Mouse (Mus musculus) liver, embryonic 16.5 days (tissue): ENCODE measurements around the gene Cldn16. TPM values are rescaled to one million over a fixed set of nuclear protein-coding genes. Genes with fewer than 3 reads are reported as not detected.

Source experiments
- ATAC-seq: fragments of 200-750 bp; cut with Nextera tagmentation; 2 replicates; pipeline ENCODE4 v1.8.0; 2017; ENCODE audit warnings: low read depth, mild to moderate bottlenecking, moderate number of reproducible peaks, moderate library complexity
- H3K27ac ChIP-seq: fragments of 300-500 bp; sonication (generic); 2 replicates; pipeline ENCODE4 v1.5.1; 2014; ENCODE audit warnings: mild to moderate bottlenecking, low read length
- H3K27me3 ChIP-seq: fragments of 300-500 bp; sonication (generic); 2 replicates; pipeline ENCODE4 v1.6.1; 2014; ENCODE audit warnings: low read depth, low read length, mixed read lengths; ENCODE audit not compliant: control insufficient read depth, insufficient read depth
- H3K36me3 ChIP-seq: fragments of 300-500 bp; sonication (generic); 2 replicates; pipeline ENCODE4 v1.6.1; 2014; ENCODE audit warnings: mild to moderate bottlenecking; ENCODE audit not compliant: control insufficient read depth, insufficient read depth
- H3K4me1 ChIP-seq: fragments of 300-500 bp; sonication (generic); 2 replicates; pipeline ENCODE4 v1.6.1; 2014; ENCODE audit warnings: low read depth, low read length, mixed read lengths; ENCODE audit not compliant: control insufficient read depth
- H3K4me2 ChIP-seq: fragments of 300-500 bp; sonication (generic); 2 replicates; pipeline ENCODE4 v1.6.1; 2014; ENCODE audit warnings: low read depth, low read length, mixed read lengths
- H3K4me3 ChIP-seq: fragments of 300-500 bp; sonication (generic); 2 replicates; pipeline ENCODE4 v1.5.1; 2014; ENCODE audit warnings: low read depth, mild to moderate bottlenecking, low read length
- H3K9ac ChIP-seq: fragments of 300-500 bp; sonication (generic); 2 replicates; pipeline ENCODE4 v1.6.1; 2014; ENCODE audit warnings: low read depth, low read length
- H3K9me3 ChIP-seq: fragments of 300-500 bp; sonication (generic); replicated peaks from 2 replicates; pipeline ENCODE4 v1.6.1; 2016; ENCODE audit warnings: low read length; ENCODE audit not compliant: control insufficient read depth
- WGBS: fragments of 180-500 bp; shearing (Covaris S2); extraction: QIAGEN DNeasy Blood & Tissue Kit; methylation state at CpG from one replicate; pipeline ENCODE4 v1.1.7; 2014; ENCODE audit not compliant: insufficient replicate concordance; 5-methylcytosine and 5-hydroxymethylcytosine counted together
- polyA plus RNA-seq: library from polyadenylated mRNA; unstranded; fragments of >200 nt; fragmentation: Nextera tagmentation; extraction: Ambion mirVana; gene quantifications from 2 replicates; pipeline ENCODE4 v1.2.1, GENCODE M21; 2015

The Cldn16 gene
- polyA plus RNA-seq: not detected in 2 replicates

GRCm38 (mm10) chr16:26462835-26463234 is at the start of gene Cldn16:
Gene Cldn16 (plus strand): TSS chr16:26463135.
- ATAC-seq: no peak
- Histone ChIP-seq H3K27ac (no peak within 1 kb of the TSS), H3K4me3 (no peak within 1 kb of the TSS), H3K36me3 (no peaks in the 10 kb centered on the region), H3K4me2 (no peak within 1 kb of the TSS), H3K27me3 (no peaks in the 10 kb centered on the region), H3K9me3 (no peaks in the 10 kb centered on the region; the same call in 1 of the 2 replicates), H3K9ac (no peak within 1 kb of the TSS), H3K4me1 (no peaks in the 10 kb centered on the region)
- WGBS: 57% methylated on average over 7 of the region's 7 CpGs

GRCm38 (mm10) chr16:26418616-26419015 is 44.3 kb upstream of the Cldn16 start:
- Histone ChIP-seq H3K27me3 (no peaks in the 10 kb centered on the region), H3K4me1 (no peaks in the 10 kb centered on the region), H3K4me2 (no peak overlapping the region), H3K4me3 (no peak overlapping the region), H3K9me3 (no peaks in the 10 kb centered on the region), H3K9ac (no peak overlapping the region), H3K27ac (no peak overlapping the region), H3K36me3 (no peaks in the 10 kb centered on the region)
- ATAC-seq: no peak
- 50% methylated on average over 3 of the region's 3 CpGs for WGBS

GRCm38 (mm10) chr16:26422078-26422477 is 40.9 kb upstream of the Cldn16 start:
- WGBS: 71% methylated on average over 4 of the region's 4 CpGs
- no peaks in the 10 kb centered on the region for H3K4me1 ChIP-seq
- ATAC-seq: no peak
- H3K27me3 ChIP-seq: no peaks in the 10 kb centered on the region
- no peak overlapping the region for H3K27ac ChIP-seq
- no peak overlapping the region for H3K9ac ChIP-seq
- no peak overlapping the region for H3K4me3 ChIP-seq
- H3K9me3 ChIP-seq: no peaks in the 10 kb centered on the region
- H3K36me3 ChIP-seq: no peaks in the 10 kb centered on the region
- H3K4me2 ChIP-seq: no peak overlapping the region

GRCm38 (mm10) chr16:26430246-26430645 is 32.7 kb upstream of the Cldn16 start:
- Histone ChIP-seq H3K27ac (no peak overlapping the region), H3K4me2 (no peak overlapping the region), H3K9ac (no peak overlapping the region), H3K36me3 (no peaks in the 10 kb centered on the region), H3K4me3 (no peak overlapping the region), H3K27me3 (no peaks in the 10 kb centered on the region), H3K4me1 (no peaks in the 10 kb centered on the region), H3K9me3 (no peaks in the 10 kb centered on the region)
- WGBS: 54% methylated on average over 3 of the region's 3 CpGs
- no peak for ATAC-seq

- Histone ChIP-seq H3K4me3 (no peak overlapping the region), H3K9me3 (no peaks in the 10 kb centered on the region), H3K4me2 (no peak overlapping the region), H3K9ac (no peak overlapping the region), H3K4me1 (no peaks in the 10 kb centered on the region), H3K36me3 (no peaks in the 10 kb centered on the region), H3K27ac (no peak overlapping the region), H3K27me3 (no peaks in the 10 kb centered on the region)
- WGBS: 32% methylated on average over 2 of the region's 2 CpGs
- ATAC-seq: no peak
These were observed 29.4 kb upstream of the Cldn16 start for GRCm38 (mm10) chr16:26433486-26433885.

- no peak for ATAC-seq
- H3K36me3 ChIP-seq: no peaks in the 10 kb centered on the region
- H3K4me1 ChIP-seq: no peaks in the 10 kb centered on the region
- no peaks in the 10 kb centered on the region for H3K9me3 ChIP-seq
- H3K27ac ChIP-seq: no peak overlapping the region
- H3K4me3 ChIP-seq: no peak overlapping the region
- WGBS: 64% methylated on average over 3 of the region's 3 CpGs
- no peaks in the 10 kb centered on the region for H3K27me3 ChIP-seq
- no peak overlapping the region for H3K4me2 ChIP-seq
- H3K9ac ChIP-seq: no peak overlapping the region
These were observed 22.9 kb upstream of the Cldn16 start for GRCm38 (mm10) chr16:26440031-26440430.

GRCm38 (mm10) chr16:26441156-26441555 is 21.8 kb upstream of the Cldn16 start:
- Histone ChIP-seq H3K27ac (no peak overlapping the region), H3K4me2 (no peak overlapping the region), H3K27me3 (no peaks in the 10 kb centered on the region), H3K9me3 (no peaks in the 10 kb centered on the region), H3K9ac (no peak overlapping the region), H3K4me3 (no peak overlapping the region), H3K36me3 (no peaks in the 10 kb centered on the region), H3K4me1 (no peaks in the 10 kb centered on the region)
- 50% methylated on average over 3 of the region's 3 CpGs for WGBS
- ATAC-seq: no peak

- H3K27ac ChIP-seq: no peak overlapping the region
- H3K4me1 ChIP-seq: no peaks in the 10 kb centered on the region
- no peaks in the 10 kb centered on the region for H3K27me3 ChIP-seq
- no peak overlapping the region for H3K4me3 ChIP-seq
- no peak for ATAC-seq
- no peak overlapping the region for H3K4me2 ChIP-seq
- H3K9ac ChIP-seq: no peak overlapping the region
- H3K36me3 ChIP-seq: no peaks in the 10 kb centered on the region
- no peaks in the 10 kb centered on the region for H3K9me3 ChIP-seq
These were observed 18.1 kb upstream of the Cldn16 start for GRCm38 (mm10) chr16:26444843-26445242.

- Histone ChIP-seq H3K36me3 (no peaks in the 10 kb centered on the region), H3K4me2 (no peak overlapping the region), H3K4me3 (no peak overlapping the region), H3K27ac (no peak overlapping the region), H3K9ac (no peak overlapping the region), H3K4me1 (no peaks in the 10 kb centered on the region), H3K27me3 (no peaks in the 10 kb centered on the region), H3K9me3 (no peaks in the 10 kb centered on the region)
- WGBS: 52% methylated on average over 2 of the region's 2 CpGs
- 0 out of 2 replicates have a peak, but pooled peaks have one; percentile 21 for ATAC-seq
These were observed 15.3 kb upstream of the Cldn16 start for GRCm38 (mm10) chr16:26447594-26447993.
